Mouse (Mus musculus) cerebellum, adult 9-11 months (tissue): Measurements from ENCODE around the gene Guk1.
A peak's percentile ranks its signal among the peaks of the same experiment; 100 is the strongest.

ENCODE experiments used
- DNase-seq: peaks from one replicate; pipeline ENCODE4 v3.0.0; 2022

Gene Guk1

GRCm38 (mm10) chr11:59210020-59210419 lies 18.0 kb upstream of the Guk1 start:
- DNase-seq, result no peak

DNA sequence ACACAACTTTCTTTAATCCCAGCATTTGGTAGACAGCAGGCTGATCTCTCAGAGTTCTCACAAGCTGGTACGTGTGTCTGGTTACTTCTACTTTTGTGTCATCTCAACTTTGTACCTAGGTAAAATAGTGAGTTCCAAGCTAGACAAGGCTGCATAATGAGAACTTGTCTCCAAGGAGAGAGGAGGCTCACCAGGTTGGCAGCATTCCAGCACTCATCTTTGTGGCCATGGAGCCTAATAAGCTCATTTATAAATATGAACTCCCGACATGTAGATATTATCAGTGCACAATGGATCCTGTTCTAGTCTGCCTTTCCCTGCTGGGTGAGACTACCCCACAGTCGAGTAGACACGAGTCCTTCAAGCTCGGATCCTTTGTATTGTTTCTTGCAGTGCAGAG lies 17.6 kb upstream of the Guk1 start:
- DNase-seq, result no peak

DNA sequence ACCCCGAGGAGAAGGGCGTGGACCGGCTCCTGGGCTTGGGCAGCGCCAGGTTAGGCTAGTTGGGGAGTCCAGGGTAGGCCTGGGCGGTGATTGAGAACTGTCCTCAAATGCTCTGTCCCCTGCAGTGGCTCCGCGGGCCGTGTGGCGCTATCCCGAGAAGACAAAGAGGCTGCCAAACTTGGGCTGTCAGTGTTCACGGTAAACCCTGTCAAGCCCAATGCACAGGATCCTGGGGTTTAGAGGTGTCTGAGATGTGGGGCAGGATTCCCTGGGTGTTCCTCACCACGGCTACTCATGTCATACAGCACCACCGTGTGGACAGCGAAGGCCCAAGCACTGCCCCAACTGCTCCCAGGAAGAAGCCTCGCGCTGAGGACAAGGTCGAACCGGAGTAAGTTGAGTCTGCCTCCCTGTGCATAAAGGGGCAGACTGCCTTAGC lies 17.0 kb upstream of the Guk1 start:
- DNase-seq, result peak; percentile 78

DNA sequence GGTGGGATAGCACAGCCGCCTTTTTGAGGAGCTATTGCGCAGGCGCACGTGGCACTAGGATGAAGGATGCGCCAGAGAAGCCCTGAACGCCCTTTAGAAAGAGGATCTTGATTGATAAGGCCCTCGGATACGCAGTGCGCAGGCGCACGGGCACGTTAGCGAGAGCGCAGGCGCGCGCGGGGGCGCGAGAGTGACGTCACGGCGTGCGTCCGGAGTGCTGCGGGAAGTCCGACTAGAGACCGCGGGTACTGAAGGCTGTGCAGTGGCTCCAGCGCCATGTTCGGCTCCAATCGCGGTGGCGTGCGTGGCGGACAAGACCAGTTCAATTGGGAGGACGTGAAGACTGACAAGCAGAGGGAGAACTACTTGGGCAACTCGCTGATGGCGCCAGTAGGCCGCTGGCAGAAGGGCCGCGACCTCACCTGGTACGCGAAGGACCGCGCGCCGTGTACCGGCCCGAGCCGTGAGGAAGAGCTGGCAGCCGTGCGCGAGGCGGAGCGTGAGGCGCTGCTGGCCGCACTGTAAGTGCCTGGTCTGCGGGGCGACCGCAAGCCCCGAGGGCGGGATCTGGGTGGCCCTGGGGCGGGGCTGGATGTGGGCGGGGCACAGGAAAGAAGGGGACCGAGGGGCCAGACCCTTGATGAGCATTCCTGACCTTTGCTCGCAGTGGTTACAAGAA lies 16.3 kb upstream of the Guk1 start, which contains the start of gene 2310033P09Rik:
2310033P09Rik (plus strand) TSS at position 169 of the 679 bp plus-strand sequence.
- peak; percentile 96 for DNase-seq

GRCm38 (mm10) chr11:59202081-59202995 lies 10.3 kb upstream of the Guk1 start, which contains the start of gene Mrpl55:
Gene Mrpl55 (plus strand): TSS chr11:59202486.
- peak; percentile 91 for DNase-seq

DNA sequence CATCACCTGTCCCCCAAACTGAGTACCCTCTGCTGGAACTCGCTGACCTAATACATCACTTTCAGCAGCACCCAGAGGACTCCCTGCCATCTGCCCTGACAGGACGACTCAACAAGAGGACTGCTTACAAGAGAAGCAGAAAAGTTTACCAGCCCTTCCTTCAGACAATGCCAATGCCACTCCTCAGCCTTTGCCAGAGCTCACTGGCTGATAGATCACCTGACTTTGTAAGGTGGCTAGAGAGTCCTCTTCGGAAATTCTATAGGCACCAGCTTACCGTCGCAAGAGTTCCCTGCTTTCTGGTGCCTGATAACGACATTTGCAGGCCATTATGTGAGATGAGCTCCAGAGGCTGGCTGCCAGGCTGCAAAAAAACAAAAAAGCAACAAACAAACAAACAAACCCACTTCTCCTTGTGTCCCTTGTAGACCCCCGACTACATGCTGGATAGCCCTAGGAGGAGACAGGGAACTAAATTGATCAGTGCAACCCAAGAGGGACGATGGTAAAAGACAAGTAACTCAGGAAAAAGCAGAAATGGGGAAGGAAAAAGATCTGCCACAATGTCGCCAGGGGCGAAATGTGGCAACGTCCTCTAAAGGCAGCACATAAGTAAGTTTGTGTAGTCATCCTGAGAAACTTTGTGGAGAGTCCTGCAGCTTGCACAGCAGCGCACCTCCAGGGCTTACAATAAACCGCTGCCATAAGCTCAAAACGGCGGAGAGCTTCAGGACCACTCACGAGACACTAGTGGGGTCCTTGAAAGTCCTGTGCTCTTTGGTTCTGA lies 9.4 kb upstream of the Guk1 start:
- no peak for DNase-seq

DNA sequence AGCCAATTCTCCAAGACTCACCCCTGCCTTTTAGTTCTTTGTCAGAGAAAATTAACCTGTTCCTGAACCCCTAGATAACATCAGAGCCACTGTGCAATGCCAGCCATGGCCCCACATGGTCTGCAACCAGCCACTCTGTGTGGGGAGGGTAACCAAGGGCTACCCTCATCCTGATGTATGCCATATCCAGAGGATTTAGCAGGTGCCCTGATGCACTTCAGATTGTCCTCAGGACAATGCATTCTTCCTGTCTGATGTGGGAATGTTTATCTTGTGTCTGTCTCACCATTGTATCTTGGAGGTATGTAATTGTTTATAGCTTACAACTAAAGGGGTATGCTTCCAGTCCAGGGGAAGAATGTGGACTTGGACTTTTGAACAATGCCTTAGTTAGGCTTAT lies 4.2 kb upstream of the Guk1 start:
- no peak for DNase-seq

DNA sequence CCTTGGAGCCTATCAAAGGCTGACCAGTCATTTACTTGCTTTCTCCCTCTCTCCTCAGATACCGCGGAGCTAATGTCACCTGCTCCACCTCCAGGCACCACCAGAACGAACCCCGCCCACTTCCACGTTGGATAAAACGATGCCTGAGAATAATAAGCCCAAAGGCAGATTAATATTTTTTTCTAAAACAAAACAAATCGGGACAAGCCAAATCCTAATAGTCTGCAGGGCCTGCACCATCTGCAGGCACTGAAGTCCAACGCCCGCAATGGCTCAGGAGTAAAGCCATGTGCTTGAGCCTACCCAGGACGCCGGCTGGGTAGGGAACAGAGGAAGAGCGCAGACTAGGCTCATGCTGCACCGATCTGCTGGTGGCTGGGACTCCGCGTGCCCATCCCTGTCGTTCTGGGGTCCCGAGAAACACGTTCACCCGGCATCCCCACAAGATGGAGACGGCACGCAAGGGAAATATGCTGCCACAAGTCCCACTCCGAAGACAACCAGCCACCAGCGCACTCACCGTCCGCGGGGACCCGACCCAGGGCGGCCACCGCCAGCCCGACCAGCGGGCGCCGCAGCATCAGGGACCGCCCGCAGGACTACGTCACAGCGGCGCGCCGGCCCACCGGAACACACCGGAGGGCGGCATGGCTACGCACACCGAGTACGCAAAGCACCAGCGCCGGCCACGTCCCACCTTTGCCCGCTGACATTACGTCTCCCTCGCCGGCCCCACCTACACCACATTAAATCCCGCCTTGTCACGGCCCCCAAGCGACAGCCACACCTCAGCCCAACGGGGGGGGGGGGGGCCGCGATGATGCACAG lies 567 bp downstream of the Guk1 start:
- peak; percentile 93 for DNase-seq

GRCm38 (mm10) chr11:59187706-59188105 lies 4.3 kb downstream of the Guk1 start:
- no peak for DNase-seq

- DNase-seq, result no peak
These were observed 6.5 kb downstream of the Guk1 start for GRCm38 (mm10) chr11:59185490-59185889.

DNA sequence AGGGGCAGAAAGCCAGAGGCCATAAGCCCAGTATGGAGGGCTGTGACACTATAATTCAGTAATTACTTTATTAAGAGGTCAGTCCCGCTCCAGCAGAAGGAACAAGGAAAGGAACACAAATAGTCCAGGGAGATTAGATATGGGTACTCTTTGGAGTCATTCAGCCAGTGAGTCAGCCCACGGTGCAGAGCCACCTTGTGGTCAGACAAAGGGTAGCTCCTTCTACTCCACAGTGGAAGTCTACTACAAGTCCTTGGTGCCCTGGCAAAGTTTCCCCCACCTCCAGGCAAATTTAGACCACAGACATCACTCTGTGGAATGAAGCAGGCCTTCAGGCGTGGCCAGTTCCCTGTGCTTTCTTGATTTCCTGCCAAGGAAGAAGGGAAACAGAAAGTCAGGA lies 8.2 kb downstream of the Guk1 start:
- no peak for DNase-seq

- no peak for DNase-seq
These were observed 9.1 kb downstream of the Guk1 start, which contains the start of gene Gjc2 for GRCm38 (mm10) chr11:59182864-59183331. Gene Gjc2 (minus strand): TSS chr11:59183213.

GRCm38 (mm10) chr11:59176921-59177320 lies 15.1 kb downstream of the Guk1 start:
- no peak for DNase-seq

GRCm38 (mm10) chr11:59176475-59176874 lies 15.5 kb downstream of the Guk1 start:
- no peak for DNase-seq

- no peak for DNase-seq
These were observed 17.7 kb downstream of the Guk1 start for GRCm38 (mm10) chr11:59174189-59174838.

GRCm38 (mm10) chr11:59170549-59170948 lies 21.5 kb downstream of the Guk1 start:
- no peak for DNase-seq

GRCm38 (mm10) chr11:59169807-59170206 lies 22.2 kb downstream of the Guk1 start:
- DNase-seq, result no peak

- no peak for DNase-seq
These were observed 26.3 kb downstream of the Guk1 start for GRCm38 (mm10) chr11:59165616-59166241.

- DNase-seq, result peak; percentile 53
These were observed 27.6 kb downstream of the Guk1 start for GRCm38 (mm10) chr11:59164384-59164783.
